Mouse (Mus musculus) lung, postnatal 0 days (tissue): ENCODE results near the gene Terf2ip.

ENCODE experiments used
- CTCF ChIP-seq: IDR thresholded peaks from 2 replicates; pipeline ENCODE4 v1.5.1; 2016; ENCODE audit warnings: antibody characterized with exemption, mild to moderate bottlenecking
- EP300 ChIP-seq: IDR thresholded peaks from 2 replicates; pipeline ENCODE4 v1.6.1; 2016; ENCODE audit warnings: antibody characterized with exemption, mild to moderate bottlenecking, control low read depth

DNA sequence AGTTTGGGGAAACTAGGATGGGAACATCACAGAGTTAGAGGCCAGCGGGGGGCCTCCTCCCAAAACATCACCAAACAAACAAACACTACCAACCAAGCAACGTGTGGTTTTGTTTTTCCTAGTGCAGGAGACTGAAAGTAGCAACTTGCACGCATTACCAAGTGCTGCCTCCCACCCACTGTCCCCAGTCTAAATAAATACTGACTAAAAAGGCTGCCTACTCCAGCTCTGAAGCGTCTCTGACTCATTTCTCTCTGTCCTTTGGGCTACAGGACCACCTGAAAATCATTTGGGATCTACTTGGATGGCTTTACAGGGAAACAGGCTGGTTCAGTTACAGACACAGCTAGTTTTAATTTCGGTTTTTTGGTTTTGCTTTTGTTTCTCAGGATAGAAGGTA, 46.8 kb upstream of the Terf2ip start:
- TF ChIP-seq CTCF (no peak), EP300 (no peak)
